Mouse (Mus musculus) limb, embryonic 13.5 days (tissue): ENCODE data around the gene Tmem170b. TPM values are rescaled to one million over a fixed set of nuclear protein-coding genes. Genes with fewer than 3 reads are reported as not detected.

Experiments used
- polyA plus RNA-seq: library from polyadenylated mRNA; unstranded; fragments of >200 nt; fragmentation: Nextera tagmentation; extraction: Ambion mirVana; gene quantifications from 2 replicates; pipeline ENCODE4 v1.2.1, GENCODE M21; 2015

Tmem170b gene
- polyA plus RNA-seq, 1 experiment from 2014 or later, result 11.6 TPM

Other genes with a start within 250 kb of the Tmem170b start
- gene Nedd9, start 118.5 kb upstream of the Tmem170b start, polyA plus RNA-seq, result 25.4 and 28.5 TPM in 2 replicates
- gene Adtrp, start 241.8 kb downstream of the Tmem170b start, polyA plus RNA-seq, result 1.3 and 1.8 TPM in 2 replicates